Mouse (Mus musculus): ENCODE data around the gene Gm49322. TPM values are rescaled to one million over a fixed set of nuclear protein-coding genes. Genes with fewer than 3 reads are reported as not detected.

The Gm49322 gene
- polyA plus RNA-seq, 1 experiment from 2014 or later = 2.2 TPM

- H3K36me3 ChIP-seq (ENCODE audit: control insufficient read depth, insufficient read depth) = no peaks in the 10 kb centered on the region
- peak overlapping the region; percentile 92 for H3K4me2 ChIP-seq (ENCODE audit: low read depth, low read length)
- H3K27ac ChIP-seq (ENCODE audit: low read length) = peak overlapping the region; percentile 85
- peak overlapping the region; percentile 98 for H3K9ac ChIP-seq (ENCODE audit: low read length)
- H3K4me1 ChIP-seq (ENCODE audit: control insufficient read depth, insufficient read depth, low read length) = peaks cover 31% of the 10 kb centered on the region
- H3K4me3 ChIP-seq (ENCODE audit: low read length) = peak overlapping the region; percentile 88
- no peaks in the 10 kb centered on the region for H3K9me3 ChIP-seq (replicated peaks; ENCODE audit: control insufficient read depth, low read length)
- no peaks in the 10 kb centered on the region for H3K27me3 ChIP-seq (ENCODE audit: control insufficient read depth, insufficient read depth, low read length)
- WGBS = under 1% methylated on average over 71 of the region's 72 CpGs
- ATAC-seq (replicated peaks; ENCODE audit: extremely low read depth, insufficient read depth, low FRiP score) = peak; percentile 85
Observed at GRCm38 (mm10) chr10:80656130-80656862, 50.5 kb downstream of the Gm49322 start.

GRCm38 (mm10) chr10:80656863-80657623 is 51.2 kb downstream of the Gm49322 start, which contains the start of gene Btbd2:
Gene Btbd2, minus strand, starts transcription at chr10:80657071.
- ATAC-seq (replicated peaks; ENCODE audit: extremely low read depth, insufficient read depth, low FRiP score) = peak; percentile 10; the same call in 1 of the 2 replicates
- 26% methylated on average over 15 of the region's 15 CpGs for WGBS

GRCm38 (mm10) chr10:80658194-80658840 is 52.5 kb downstream of the Gm49322 start:
- WGBS = 79% methylated on average over 14 of the region's 14 CpGs
- no peaks in the 10 kb centered on the region for H3K9me3 ChIP-seq (replicated peaks; ENCODE audit: control insufficient read depth, low read length)
- peak overlapping the region; percentile 33; the same call in 1 of the 2 replicates for H3K27ac ChIP-seq (ENCODE audit: low read length)

More at GRCm38 (mm10) chr10:80656863-80657623, 51.2 kb downstream of the Gm49322 start, which contains the start of gene Btbd2:
- H3K4me2 ChIP-seq (ENCODE audit: low read depth, low read length) = peak within 1 kb of the TSS; percentile 92
- H3K4me1 ChIP-seq (ENCODE audit: control insufficient read depth, insufficient read depth, low read length) = peaks cover 31% of the 10 kb centered on the region
- H3K9ac ChIP-seq (ENCODE audit: low read length) = peak within 1 kb of the TSS; percentile 98
- peak within 1 kb of the TSS; percentile 88 for H3K4me3 ChIP-seq (ENCODE audit: low read length)
- H3K27ac ChIP-seq (ENCODE audit: low read length) = peak within 1 kb of the TSS; percentile 85
- no peaks in the 10 kb centered on the region for H3K27me3 ChIP-seq (ENCODE audit: control insufficient read depth, insufficient read depth, low read length)
- no peaks in the 10 kb centered on the region for H3K36me3 ChIP-seq (ENCODE audit: control insufficient read depth, insufficient read depth)
- H3K9me3 ChIP-seq (replicated peaks; ENCODE audit: control insufficient read depth, low read length) = no peaks in the 10 kb centered on the region

GRCm38 (mm10) chr10:80658841-80659202 is 53.0 kb downstream of the Gm49322 start:
- peak overlapping the region; percentile 58 for H3K4me2 ChIP-seq (ENCODE audit: low read depth, low read length)

More at GRCm38 (mm10) chr10:80658194-80658840, 52.5 kb downstream of the Gm49322 start:
- no peak overlapping the region for H3K4me3 ChIP-seq (ENCODE audit: low read length)
- H3K36me3 ChIP-seq (ENCODE audit: control insufficient read depth, insufficient read depth) = no peaks in the 10 kb centered on the region
- ATAC-seq (replicated peaks; ENCODE audit: extremely low read depth, insufficient read depth, low FRiP score) = no peak
- no peak overlapping the region for H3K9ac ChIP-seq (ENCODE audit: low read length)
- no peaks in the 10 kb centered on the region for H3K27me3 ChIP-seq (ENCODE audit: control insufficient read depth, insufficient read depth, low read length)
- no peak overlapping the region for H3K4me2 ChIP-seq (ENCODE audit: low read depth, low read length)
- H3K4me1 ChIP-seq (ENCODE audit: control insufficient read depth, insufficient read depth, low read length) = peaks cover 36% of the 10 kb centered on the region

GRCm38 (mm10) chr10:80659213-80659612 is 53.4 kb downstream of the Gm49322 start:
- H3K9me3 ChIP-seq (replicated peaks; ENCODE audit: control insufficient read depth, low read length) = no peaks in the 10 kb centered on the region
- no peaks in the 10 kb centered on the region for H3K27me3 ChIP-seq (ENCODE audit: control insufficient read depth, insufficient read depth, low read length)
- H3K9ac ChIP-seq (ENCODE audit: low read length) = peak overlapping the region; percentile 53; the same call in 1 of the 2 replicates
- ATAC-seq (replicated peaks; ENCODE audit: extremely low read depth, insufficient read depth, low FRiP score) = no peak
- no peaks in the 10 kb centered on the region for H3K36me3 ChIP-seq (ENCODE audit: control insufficient read depth, insufficient read depth)
- H3K4me3 ChIP-seq (ENCODE audit: low read length) = peak overlapping the region; percentile 43
- peak overlapping the region; percentile 58 for H3K4me2 ChIP-seq (ENCODE audit: low read depth, low read length)
- peak overlapping the region; percentile 71 for H3K27ac ChIP-seq (ENCODE audit: low read length)
- 11% methylated on average over 10 of the region's 10 CpGs for WGBS
- peaks cover 40% of the 10 kb centered on the region for H3K4me1 ChIP-seq (ENCODE audit: control insufficient read depth, insufficient read depth, low read length)

More at GRCm38 (mm10) chr10:80658841-80659202, 53.0 kb downstream of the Gm49322 start:
- peak overlapping the region; percentile 6; the same call in 1 of the 2 replicates for H3K4me3 ChIP-seq (ENCODE audit: low read length)
- peaks cover 37% of the 10 kb centered on the region for H3K4me1 ChIP-seq (ENCODE audit: control insufficient read depth, insufficient read depth, low read length)
- ATAC-seq (replicated peaks; ENCODE audit: extremely low read depth, insufficient read depth, low FRiP score) = no peak
- peak overlapping the region; percentile 44; the same call in 1 of the 2 replicates for H3K9ac ChIP-seq (ENCODE audit: low read length)
- H3K27ac ChIP-seq (ENCODE audit: low read length) = peak overlapping the region; percentile 71
- H3K9me3 ChIP-seq (replicated peaks; ENCODE audit: control insufficient read depth, low read length) = no peaks in the 10 kb centered on the region
- WGBS = 63% methylated on average over 4 of the region's 4 CpGs
- no peaks in the 10 kb centered on the region for H3K27me3 ChIP-seq (ENCODE audit: control insufficient read depth, insufficient read depth, low read length)
- H3K36me3 ChIP-seq (ENCODE audit: control insufficient read depth, insufficient read depth) = no peaks in the 10 kb centered on the region

GRCm38 (mm10) chr10:80661149-80661548 is 55.3 kb downstream of the Gm49322 start:
- 38% methylated on average over 5 of the region's 5 CpGs for WGBS
- H3K4me1 ChIP-seq (ENCODE audit: control insufficient read depth, insufficient read depth, low read length) = peaks cover 42% of the 10 kb centered on the region
- no peaks in the 10 kb centered on the region for H3K9me3 ChIP-seq (replicated peaks; ENCODE audit: control insufficient read depth, low read length)
- no peaks in the 10 kb centered on the region for H3K27me3 ChIP-seq (ENCODE audit: control insufficient read depth, insufficient read depth, low read length)
- peaks cover 3% of the 10 kb centered on the region; the same call in 1 of the 2 replicates for H3K36me3 ChIP-seq (ENCODE audit: control insufficient read depth, insufficient read depth)
- no peak overlapping the region for H3K4me2 ChIP-seq (ENCODE audit: low read depth, low read length)
- H3K9ac ChIP-seq (ENCODE audit: low read length) = no peak overlapping the region
- H3K4me3 ChIP-seq (ENCODE audit: low read length) = no peak overlapping the region
- no peak overlapping the region for H3K27ac ChIP-seq (ENCODE audit: low read length)
- ATAC-seq (replicated peaks; ENCODE audit: extremely low read depth, insufficient read depth, low FRiP score) = no peak

GRCm38 (mm10) chr10:80663485-80664196 is 57.8 kb downstream of the Gm49322 start:
- Histone ChIP-seq H3K27ac (ENCODE audit: low read length) (peak overlapping the region; percentile 89), H3K9ac (ENCODE audit: low read length) (no peak overlapping the region; the same call in 1 of the 2 replicates), H3K4me2 (ENCODE audit: low read depth, low read length) (peak overlapping the region; percentile 47; the same call in 1 of the 2 replicates), H3K4me1 (ENCODE audit: control insufficient read depth, insufficient read depth, low read length) (peaks cover 38% of the 10 kb centered on the region), H3K9me3 (replicated peaks; ENCODE audit: control insufficient read depth, low read length) (no peaks in the 10 kb centered on the region), H3K27me3 (ENCODE audit: control insufficient read depth, insufficient read depth, low read length) (no peaks in the 10 kb centered on the region), H3K4me3 (ENCODE audit: low read length) (no peak overlapping the region), H3K36me3 (ENCODE audit: control insufficient read depth, insufficient read depth) (peaks cover 27% of the 10 kb centered on the region)
- ATAC-seq (replicated peaks; ENCODE audit: extremely low read depth, insufficient read depth, low FRiP score) = no peak
- WGBS = 23% methylated on average over 5 of the region's 5 CpGs
